Mouse (Mus musculus) forebrain, embryonic 14.5 days (tissue): ENCODE measurements around the gene Rad23b. TPM values are rescaled to one million over a fixed set of nuclear protein-coding genes. Genes with fewer than 3 reads are reported as not detected.
"Not testable (repeated sequence)": the region's sequence is repeated elsewhere in the genome, so short reads cannot be mapped to it uniquely, and the experiment has no call there.

Source experiments
- ATAC-seq: fragments of 200-750 bp; cut with Nextera tagmentation; 2 replicates; pipeline ENCODE4 v1.8.0; 2017; ENCODE audit warnings: mild to moderate bottlenecking, moderate library complexity
- DNase-seq: peaks from one replicate; pipeline ENCODE4 v3.0.0-alpha.2; 2015; ENCODE audit warnings: low spot score
- H3K27ac ChIP-seq: fragments of 300-500 bp; sonication (generic); 2 replicates; pipeline ENCODE4 v1.5.1; 2014; ENCODE audit warnings: low read depth, mild to moderate bottlenecking, control low read depth, low read length, moderate library complexity
- H3K27me3 ChIP-seq: fragments of 300-500 bp; sonication (generic); replicated peaks from 2 replicates; pipeline ENCODE4 v1.6.1; 2014; ENCODE audit warnings: low read length, control low read depth, mixed read lengths; ENCODE audit not compliant: control insufficient read depth, insufficient read depth
- H3K36me3 ChIP-seq: fragments of 300-500 bp; sonication (generic); 2 replicates; pipeline ENCODE4 v1.6.1; 2014; ENCODE audit warnings: low read length, control low read depth; ENCODE audit not compliant: control insufficient read depth, insufficient read depth
- H3K4me1 ChIP-seq: fragments of 300-500 bp; sonication (generic); 2 replicates; pipeline ENCODE4 v1.6.1; 2014; ENCODE audit warnings: antibody characterized with exemption, low read length, control low read depth; ENCODE audit not compliant: control insufficient read depth, insufficient read depth
- H3K4me2 ChIP-seq: fragments of 300-500 bp; sonication (generic); 2 replicates; pipeline ENCODE4 v1.6.1; 2014; ENCODE audit warnings: mild to moderate bottlenecking, control low read depth, low read length
- H3K4me3 ChIP-seq: fragments of 300-500 bp; sonication (generic); 2 replicates; pipeline ENCODE4 v1.5.1; 2014; ENCODE audit warnings: low read depth, low read length, control low read depth
- H3K9ac ChIP-seq: fragments of 300-500 bp; sonication (generic); 2 replicates; pipeline ENCODE4 v1.6.1; 2014; ENCODE audit warnings: mild to moderate bottlenecking, low read length, control low read depth, moderate library complexity
- H3K9me3 ChIP-seq: fragments of 300-500 bp; sonication (generic); replicated peaks from 2 replicates; pipeline ENCODE4 v1.6.1; 2016; ENCODE audit warnings: low read length, control low read depth, mixed read lengths; ENCODE audit not compliant: control insufficient read depth
- WGBS: fragments of 180-500 bp; shearing (Covaris S2); extraction: QIAGEN DNeasy Blood & Tissue Kit; methylation state at CpG from one replicate; pipeline ENCODE4 v1.1.7; 2014; 5-methylcytosine and 5-hydroxymethylcytosine counted together
- polyA plus RNA-seq: library from polyadenylated mRNA; unstranded; fragments of >200 nt; fragmentation: Nextera tagmentation; extraction: Ambion mirVana; gene quantifications from 2 replicates; pipeline ENCODE4 v1.2.1, GENCODE M21; 2014

The Rad23b gene
- polyA plus RNA-seq, 1 experiment from 2014 or later: 120 TPM

GRCm38 (mm10) chr4:55406558-55406957 lies 56.7 kb downstream of the Rad23b start:
- Histone ChIP-seq H3K36me3 (no peaks in the 10 kb centered on the region), H3K27me3 (no peaks in the 10 kb centered on the region), H3K4me1 (no peaks in the 10 kb centered on the region), H3K9me3 (no peaks in the 10 kb centered on the region), H3K4me2 (no peak overlapping the region), H3K9ac (no peak overlapping the region), H3K27ac (no peak overlapping the region), H3K4me3 (no peak overlapping the region)
- 91% methylated on average over 1 of the region's 1 CpGs for WGBS
- no peak for DNase-seq
- ATAC-seq: no peak

- Histone ChIP-seq H3K9me3 (no peaks in the 10 kb centered on the region), H3K27me3 (no peaks in the 10 kb centered on the region), H3K36me3 (no peaks in the 10 kb centered on the region), H3K4me2 (no peak overlapping the region), H3K4me3 (no peak overlapping the region), H3K27ac (no peak overlapping the region), H3K4me1 (no peaks in the 10 kb centered on the region), H3K9ac (no peak overlapping the region)
- WGBS: 78% methylated on average over 2 of the region's 2 CpGs
- DNase-seq: no peak
- ATAC-seq: no peak
Measured at GRCm38 (mm10) chr4:55408081-55408480, 58.2 kb downstream of the Rad23b start.

DNA sequence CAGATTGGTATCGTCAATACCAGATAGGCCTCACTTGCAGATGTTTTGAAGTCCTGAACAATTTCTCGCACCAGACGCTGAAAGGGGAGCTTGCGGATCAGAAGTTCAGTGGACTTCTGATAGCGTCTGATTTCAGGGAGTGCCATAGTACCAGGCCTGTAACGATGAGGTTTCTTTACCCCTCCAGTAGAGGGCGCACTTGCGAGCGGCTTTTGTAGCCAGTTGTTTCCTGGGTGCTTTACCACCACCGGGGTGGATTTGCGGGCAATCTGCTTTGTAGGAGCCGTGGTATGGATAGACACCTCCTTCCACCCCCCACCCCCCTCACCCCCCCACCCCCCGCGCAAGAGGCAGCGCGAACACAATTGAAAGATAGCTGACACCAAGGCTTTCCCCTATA lies 59.2 kb downstream of the Rad23b start:
- H3K4me1 ChIP-seq: no peaks in the 10 kb centered on the region
- DNase-seq: no peak
- no peak overlapping the region for H3K4me2 ChIP-seq
- no peaks in the 10 kb centered on the region for H3K9me3 ChIP-seq
- no peaks in the 10 kb centered on the region for H3K36me3 ChIP-seq
- 95% methylated on average over 16 of the region's 16 CpGs for whole genome bisulfite sequencing
- H3K27ac ChIP-seq: no peak overlapping the region
- no peak overlapping the region for H3K9ac ChIP-seq
- ATAC-seq: no peak
- H3K4me3 ChIP-seq: no peak overlapping the region
- no peaks in the 10 kb centered on the region for H3K27me3 ChIP-seq

GRCm38 (mm10) chr4:55409578-55410224 lies 59.9 kb downstream of the Rad23b start:
- not testable (repeated sequence) for H3K4me2 ChIP-seq, H3K4me1 ChIP-seq, H3K4me3 ChIP-seq, H3K27ac ChIP-seq, H3K27me3 ChIP-seq, ATAC-seq, H3K36me3 ChIP-seq, H3K9ac ChIP-seq, H3K9me3 ChIP-seq, DNase-seq
- WGBS: 91% methylated on average over 1 of the region's 1 CpGs

GRCm38 (mm10) chr4:55415864-55416263 lies 66.0 kb downstream of the Rad23b start:
- DNase-seq (peak; percentile 78), ATAC-seq (peak; percentile 95)
- 18% methylated on average over 3 of the region's 3 CpGs for WGBS
- Histone ChIP-seq H3K27ac (no peak overlapping the region), H3K9ac (no peak overlapping the region), H3K27me3 (no peaks in the 10 kb centered on the region), H3K4me3 (no peak overlapping the region), H3K36me3 (no peaks in the 10 kb centered on the region), H3K4me2 (no peak overlapping the region), H3K9me3 (no peaks in the 10 kb centered on the region), H3K4me1 (no peaks in the 10 kb centered on the region)

GRCm38 (mm10) chr4:55426250-55426649 lies 76.4 kb downstream of the Rad23b start:
- ATAC-seq (no peak), DNase-seq (no peak)
- Histone ChIP-seq H3K36me3 (no peaks in the 10 kb centered on the region), H3K4me1 (no peaks in the 10 kb centered on the region), H3K9me3 (no peaks in the 10 kb centered on the region), H3K9ac (no peak overlapping the region), H3K4me3 (no peak overlapping the region), H3K27ac (no peak overlapping the region), H3K4me2 (no peak overlapping the region), H3K27me3 (no peaks in the 10 kb centered on the region)
- 77% methylated on average over 4 of the region's 4 CpGs for WGBS

Other genes starting within 250 kb of the Rad23b start
- gene Klf4, start 182.4 kb downstream of the Rad23b start, polyA plus RNA-seq: 1.3 and 1.9 TPM in 2 replicates